Mouse (Mus musculus) naive thymus-derived CD4-positive, alpha-beta T cell, adult 2 months (primary cell): Measurements from ENCODE around the gene Mcts2.
A peak's percentile ranks its signal among the peaks of the same experiment; 100 is the strongest.

Experiments
- DNase-seq: peaks from one replicate; pipeline ENCODE4 v3.0.0-alpha.2; 2011; ENCODE audit warnings: low read depth

Mcts2 gene

DNA sequence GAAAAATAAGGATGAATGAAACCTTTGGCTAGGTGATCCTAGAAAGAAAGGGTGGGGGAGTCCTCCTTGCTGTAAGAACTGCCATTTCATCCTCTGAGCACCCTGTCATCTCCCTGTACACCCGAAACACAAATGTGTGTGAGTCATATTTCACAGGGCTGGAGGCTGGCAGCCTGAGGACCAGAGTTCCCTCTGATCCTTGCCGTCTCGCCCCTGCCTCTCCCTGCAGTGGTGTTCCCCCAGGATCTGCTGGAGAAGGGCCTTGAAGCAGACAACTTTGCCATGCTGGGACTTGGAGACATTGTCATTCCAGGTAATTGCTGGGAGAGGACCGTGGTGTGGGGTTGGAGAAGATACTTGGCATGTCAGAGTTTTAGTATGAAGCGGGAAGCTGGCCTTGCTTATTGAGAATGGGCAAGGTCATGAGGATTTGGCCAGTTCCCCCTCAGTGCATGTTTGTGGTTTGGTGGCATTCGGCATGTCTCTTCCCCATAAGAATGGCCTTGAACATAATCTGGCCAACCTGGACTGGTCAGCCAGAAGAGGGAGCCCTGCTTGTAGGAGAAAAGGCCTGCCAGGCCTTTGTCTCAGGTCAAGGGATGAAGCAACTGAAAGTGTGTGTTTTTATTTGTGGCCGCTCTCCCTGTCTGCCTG, 4.9 kb downstream of the Mcts2 start:
- no peak for DNase-seq

DNA sequence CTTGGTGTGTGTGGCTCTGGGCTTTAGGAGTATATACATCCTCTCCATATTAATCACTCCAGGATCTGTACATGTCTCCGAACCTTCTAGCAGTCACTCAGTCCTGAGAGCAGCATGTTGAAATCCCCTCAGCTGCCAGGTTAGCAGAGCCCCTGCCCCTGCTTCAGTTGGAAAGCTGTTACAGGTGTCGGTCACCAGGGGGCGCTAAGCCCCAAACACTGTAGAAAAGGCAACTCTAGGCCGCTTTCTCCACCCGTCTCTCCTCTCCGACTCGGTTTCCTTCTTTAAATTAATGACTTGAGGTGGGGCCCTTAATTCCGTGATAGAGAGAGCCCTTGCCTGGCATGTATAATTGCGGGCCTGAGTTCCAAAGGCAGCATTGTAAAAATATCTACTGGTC, 6.4 kb downstream of the Mcts2 start:
- DNase-seq, result peak; percentile 83

DNA sequence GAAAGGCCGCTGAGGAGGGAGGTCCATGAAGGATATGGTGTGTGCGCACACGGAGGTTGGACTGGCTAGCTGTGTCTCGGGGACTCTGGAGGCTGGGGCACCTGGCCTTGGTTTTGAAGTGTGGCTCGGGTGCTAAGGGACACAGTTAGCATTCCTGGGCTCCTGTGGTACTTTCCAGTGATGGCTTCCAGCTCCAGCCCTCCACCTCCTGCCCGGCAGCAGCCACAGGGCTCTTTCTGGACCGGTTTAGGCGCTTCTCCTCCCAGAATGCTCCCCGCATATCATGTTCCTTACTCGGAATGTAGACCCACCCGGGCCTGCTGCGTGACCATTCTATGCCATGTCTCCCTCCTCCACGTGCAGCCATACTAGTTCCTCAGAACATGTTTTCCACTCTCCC, 6.9 kb downstream of the Mcts2 start:
- no peak for DNase-seq

DNA sequence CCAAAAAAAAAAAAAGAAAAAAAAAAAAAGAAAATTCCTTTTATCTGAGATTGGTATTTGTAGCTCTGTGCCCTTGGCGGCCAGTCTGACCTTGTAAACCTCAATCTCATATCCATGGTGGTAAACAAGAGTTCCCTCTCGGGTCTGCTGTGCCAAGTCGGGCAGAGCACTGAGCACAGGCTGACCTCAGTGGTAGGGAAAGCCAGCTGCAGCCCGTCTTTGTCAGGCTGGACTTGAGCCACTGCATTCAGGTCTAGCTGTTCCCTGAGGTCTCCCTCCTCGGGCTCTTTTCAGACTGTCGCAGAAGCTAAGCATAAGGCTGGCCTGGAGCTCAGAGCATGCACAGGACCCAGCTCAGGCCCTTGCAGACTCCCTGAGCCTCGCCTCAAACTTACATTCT, 7.9 kb downstream of the Mcts2 start:
- no peak for DNase-seq

DNA sequence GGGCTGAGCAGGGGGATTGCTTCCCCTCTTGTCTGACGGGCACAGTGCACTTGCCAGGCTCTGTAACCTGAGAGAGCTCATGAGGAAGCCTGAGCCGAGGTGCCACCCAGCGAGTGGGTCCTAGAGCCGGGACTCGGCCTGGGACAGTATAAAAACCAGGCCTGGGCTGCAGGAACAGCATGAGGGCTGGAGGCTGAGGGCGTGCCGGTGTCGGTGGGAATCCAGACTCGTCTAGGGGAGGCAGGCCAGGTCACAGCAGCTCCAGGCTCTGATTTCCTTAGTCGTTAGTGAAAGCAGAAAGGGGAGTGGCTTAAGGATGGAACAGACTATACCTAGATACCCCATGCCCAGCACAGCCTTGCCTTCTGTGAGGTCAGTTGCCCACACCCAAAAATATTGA, 9.2 kb downstream of the Mcts2 start:
- no peak for DNase-seq

DNA sequence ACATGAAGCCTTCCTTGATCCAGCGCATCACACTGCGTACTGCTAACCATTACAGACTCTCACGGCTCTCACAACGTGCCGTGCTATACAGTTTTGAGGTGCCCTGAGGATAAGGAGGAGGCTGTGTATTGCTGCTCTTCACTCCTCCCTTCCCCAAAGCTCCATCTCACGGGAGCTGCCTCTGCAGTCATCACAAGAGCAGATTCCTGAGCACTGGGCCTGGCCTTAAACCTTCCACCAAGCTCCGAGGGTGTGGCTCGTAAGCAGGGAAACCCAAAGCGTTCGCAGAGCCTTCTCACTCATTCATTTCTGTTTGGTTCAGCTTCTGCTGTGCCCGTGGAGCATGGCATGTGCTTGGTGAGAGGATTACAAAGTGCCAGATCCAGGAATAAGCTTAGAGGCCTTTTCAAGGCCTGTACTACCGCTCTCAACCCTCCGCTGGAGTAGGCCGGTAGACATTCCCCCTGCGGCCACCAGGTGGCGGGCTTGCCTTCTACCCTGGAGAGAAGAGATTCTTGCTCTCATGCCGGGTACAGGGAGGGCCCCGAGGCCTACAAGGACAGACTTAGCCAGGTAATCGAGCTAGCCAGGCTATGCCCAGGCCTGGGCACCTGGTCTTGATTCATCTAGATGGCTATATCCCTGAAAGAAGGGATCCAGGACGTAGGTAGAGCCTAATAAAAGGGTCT, 9.8 kb downstream of the Mcts2 start:
- peak; percentile 91 for DNase-seq

DNA sequence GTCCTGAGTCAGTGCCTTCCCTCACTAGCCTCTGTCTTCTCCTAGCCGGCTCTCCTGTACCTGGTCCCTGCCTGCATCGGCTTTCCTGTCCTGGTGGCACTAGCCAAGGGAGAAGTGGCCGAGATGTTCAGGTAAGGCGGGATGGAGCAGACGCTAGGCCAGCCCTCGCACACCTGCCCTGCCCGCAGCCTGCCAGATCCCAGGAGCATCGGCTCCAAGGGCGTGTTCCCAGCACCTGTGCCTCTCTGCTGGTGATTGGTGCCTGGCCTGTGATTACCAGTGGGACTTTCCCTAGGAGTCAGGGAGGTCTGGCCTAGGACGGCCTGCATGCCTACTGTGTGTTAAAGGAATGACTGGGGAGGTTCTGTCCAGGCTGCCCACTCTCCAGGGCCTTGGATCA, 13.3 kb downstream of the Mcts2 start:
- no peak for DNase-seq

DNA sequence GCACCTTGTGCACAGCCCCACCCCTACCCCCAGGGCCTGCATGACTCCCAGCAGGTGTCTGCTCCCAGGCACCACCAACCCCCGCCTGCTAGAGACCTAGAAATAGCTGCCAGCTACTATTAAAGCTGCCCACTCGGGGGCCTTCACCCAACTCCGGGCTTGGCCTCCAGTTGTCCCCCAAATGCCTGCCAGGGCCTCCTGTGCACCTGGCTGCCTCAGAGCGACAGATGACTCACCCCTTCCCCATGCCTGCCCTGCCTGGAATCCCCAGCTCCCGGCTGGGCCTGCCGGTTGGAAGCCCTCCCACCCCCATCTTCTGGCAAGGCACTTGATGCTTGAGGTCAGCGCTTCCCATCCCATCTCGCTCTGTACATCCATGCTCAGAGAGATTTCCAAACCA, 13.9 kb downstream of the Mcts2 start:
- no peak for DNase-seq

DNA sequence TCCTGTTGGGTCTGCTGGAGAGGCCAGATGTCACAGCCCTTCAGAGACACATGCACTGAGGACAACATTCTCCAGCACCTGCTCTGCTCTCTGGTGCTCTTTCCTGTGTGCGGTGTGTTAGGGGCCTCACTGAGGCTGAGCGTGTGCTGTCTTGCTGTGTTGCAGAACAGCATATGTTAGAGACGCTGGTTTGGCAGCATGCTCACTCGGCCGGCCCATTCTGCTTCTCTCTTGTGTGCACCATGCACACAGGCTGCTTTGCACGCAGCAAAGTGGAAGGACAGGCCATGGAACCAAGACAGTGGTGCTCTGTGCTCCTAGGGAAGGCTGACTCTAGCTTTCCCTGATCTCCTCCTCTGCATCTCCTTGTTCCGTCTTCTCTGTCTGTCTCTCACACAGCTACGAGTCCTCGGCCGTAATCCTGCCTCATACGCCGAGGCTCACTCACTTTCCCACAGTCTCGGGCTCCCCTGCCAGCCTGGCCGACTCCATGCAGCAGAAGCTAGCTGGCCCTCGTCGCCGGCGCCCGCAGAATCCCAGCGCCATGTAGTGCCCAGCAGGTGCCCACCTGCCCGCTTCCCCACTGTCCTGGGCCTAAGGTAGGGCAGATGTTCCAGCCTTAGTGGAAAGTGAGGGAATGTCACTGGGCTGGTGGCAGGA, 16.9 kb downstream of the Mcts2 start:
- DNase-seq, result no peak

DNA sequence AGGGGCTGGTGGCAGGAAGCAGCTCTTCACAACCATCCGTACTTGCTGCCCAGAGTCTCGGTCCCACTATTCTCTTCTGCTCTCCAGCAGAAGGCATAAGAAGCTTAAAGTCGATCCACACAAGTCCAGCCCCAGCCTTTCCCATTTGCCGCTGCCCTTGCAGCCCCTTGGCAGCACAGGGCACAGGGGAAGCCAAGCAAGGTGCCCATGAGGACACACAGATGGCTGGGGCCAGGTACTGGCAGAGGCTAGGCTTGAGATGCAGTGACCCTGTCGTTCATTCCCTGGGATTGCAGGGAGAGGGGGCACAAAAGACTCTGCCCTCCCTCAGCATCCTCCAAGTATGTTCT, 17.4 kb downstream of the Mcts2 start:
- no peak for DNase-seq

DNA sequence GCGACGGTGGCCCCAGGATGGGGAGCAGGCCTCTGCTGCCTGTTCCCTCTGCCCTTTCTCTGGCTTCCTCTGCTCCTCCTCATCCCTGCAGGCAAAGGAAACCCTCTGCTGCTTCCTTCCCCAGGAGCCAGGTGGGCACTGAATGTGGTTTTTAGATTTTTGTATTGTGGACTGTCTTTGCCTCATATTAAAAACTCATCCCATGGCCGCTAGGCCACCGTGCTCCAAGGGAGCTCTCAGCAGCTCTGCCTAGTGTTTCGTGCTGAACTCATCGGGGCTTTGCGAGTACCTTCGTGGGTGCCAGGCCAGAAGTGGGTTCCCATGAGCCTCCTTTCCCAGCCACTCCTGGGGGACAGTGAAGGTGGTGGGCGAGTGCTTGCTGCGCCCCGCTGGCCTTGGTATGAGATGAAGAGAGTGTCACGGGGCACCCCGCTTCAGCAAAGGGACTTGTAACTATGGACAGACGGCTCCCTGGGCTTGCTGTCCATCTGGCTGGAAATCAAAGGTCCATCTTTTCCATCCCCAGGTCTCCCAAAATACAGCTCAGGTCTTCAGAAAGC, 18.1 kb downstream of the Mcts2 start:
- no peak for DNase-seq

DNA sequence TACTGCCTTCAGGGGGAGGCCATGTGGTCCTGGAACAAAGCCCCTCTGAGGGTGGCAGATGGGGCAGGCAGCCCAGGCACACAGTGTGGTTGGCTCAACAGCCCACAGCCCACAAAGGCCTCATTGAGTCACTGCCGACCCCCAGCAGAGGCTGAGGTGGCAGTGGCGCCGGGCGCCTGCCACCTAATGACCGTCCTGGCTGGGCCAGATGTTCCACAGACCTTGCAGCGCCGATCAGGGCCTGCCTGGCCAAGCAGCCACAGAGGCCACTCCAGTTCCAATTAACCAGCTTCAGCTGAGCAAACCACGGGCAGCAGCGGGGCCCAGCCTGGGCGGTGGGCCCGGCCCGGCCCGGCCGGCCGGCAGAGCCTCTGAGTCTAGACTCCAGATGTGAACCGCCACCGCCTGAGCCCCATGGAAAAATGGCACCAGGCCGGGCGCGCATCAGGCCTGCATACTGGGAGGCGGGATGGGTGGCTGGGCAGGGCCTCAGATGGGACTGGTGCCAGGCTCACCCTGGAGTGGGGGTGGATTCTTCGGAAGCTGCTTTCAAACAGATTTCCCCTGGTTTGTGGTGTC, 19.2 kb downstream of the Mcts2 start:
- no peak for DNase-seq

DNA sequence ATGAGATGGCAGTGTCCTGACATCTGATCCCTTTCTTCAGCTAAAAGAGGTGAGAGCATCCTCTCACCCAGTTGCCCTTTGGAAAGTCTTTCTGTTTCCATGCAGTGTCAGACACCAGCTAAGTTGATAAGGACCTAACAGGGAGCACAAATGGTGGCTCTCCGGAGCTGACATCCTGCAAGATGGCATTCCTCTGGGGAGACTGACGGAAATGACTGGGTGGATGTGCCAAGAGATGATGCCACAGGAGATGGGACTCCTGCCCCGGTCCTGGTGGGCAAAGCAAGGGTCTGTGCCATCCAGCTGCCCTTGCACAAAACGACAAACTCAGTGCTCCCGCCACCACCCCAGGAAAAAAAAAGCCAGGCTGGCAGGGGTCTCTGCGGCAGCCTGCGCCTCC, 20.4 kb downstream of the Mcts2 start:
- no peak for DNase-seq

DNA sequence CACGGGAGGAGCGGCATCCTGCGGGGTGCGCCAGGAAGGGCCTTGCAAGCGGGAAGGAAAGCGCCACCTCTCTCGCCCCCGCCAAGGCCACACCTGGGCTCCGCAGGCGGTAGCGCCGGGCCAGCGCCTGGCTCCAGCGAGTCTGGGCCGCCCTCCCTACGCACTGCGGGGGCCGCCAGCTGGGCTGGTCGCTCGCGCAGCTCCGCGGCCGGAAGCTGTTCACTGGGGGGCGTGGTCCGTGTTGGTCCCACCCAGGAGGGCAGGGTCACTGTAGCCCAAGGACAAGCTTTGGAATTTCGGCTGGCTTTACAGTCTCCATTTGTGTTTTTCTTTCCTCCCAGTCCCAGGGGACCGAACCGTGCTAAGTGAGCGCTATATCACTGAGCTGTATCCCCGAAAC, 20.8 kb downstream of the Mcts2 start:
- DNase-seq, result no peak

DNA sequence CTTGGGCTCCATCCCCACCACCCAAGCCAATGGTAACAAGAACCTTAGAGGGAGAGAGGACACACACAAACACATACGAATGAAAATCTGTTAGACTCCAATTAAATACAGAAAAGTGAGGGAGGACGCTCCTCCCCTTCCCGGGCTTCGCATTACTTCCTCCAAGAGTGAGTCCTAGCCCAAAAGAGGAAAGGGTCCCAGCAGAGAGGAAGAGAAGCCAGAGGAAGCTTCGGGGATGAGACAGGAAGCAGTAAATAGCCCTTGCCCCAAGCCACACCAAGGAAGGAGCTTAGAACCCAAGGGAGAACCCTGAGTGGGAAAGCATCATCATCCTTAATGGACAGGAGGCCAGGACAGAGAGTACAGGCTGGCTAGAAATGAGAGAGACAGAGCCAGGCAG, 22.2 kb downstream of the Mcts2 start:
- no peak for DNase-seq

DNA sequence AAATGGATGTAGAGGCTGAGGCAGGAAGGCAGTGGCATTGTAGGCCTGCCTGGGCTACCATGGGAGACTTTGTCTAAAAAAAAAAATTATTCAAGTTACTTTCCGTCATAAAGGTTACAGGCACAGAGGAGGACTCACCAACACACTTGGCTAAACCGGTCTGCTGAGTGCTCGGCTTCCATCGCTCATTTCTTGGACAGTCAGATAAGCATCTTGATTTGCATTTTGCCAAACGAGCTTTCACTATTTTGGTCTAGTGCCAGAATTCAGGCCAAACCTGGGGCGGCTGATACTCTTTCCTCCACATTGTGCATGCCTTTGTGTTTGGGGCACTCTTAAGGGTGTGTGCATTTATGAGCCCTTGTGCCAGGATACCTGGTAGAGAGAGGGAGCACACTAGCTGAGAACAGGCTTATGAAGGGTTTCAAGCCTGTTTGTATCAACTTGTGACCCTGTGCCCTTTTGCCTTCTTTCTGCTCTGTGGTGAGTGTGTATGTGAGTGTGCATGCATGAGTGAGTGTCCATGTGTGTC, 29.5 kb downstream of the Mcts2 start:
- no peak for DNase-seq

DNA sequence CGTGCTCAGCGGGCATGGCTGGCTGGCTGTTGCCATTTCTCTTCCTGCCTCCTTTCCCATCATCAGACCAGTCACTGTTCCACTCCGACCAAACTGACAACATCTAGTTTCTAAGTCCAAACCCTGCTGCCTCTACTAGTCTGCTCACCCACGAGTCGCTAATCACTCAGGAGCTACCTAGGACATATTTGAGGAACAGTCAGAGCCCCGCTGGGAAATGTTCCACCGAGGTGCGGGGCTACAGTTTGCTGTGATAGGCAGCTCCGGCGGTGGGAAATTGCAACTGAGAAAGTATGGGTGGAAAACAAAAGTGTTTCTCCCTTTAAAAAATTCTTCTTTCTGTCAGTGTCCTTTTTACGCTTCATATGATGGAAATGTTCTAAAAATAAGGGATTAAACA, 30.8 kb downstream of the Mcts2 start:
- no peak for DNase-seq

DNA sequence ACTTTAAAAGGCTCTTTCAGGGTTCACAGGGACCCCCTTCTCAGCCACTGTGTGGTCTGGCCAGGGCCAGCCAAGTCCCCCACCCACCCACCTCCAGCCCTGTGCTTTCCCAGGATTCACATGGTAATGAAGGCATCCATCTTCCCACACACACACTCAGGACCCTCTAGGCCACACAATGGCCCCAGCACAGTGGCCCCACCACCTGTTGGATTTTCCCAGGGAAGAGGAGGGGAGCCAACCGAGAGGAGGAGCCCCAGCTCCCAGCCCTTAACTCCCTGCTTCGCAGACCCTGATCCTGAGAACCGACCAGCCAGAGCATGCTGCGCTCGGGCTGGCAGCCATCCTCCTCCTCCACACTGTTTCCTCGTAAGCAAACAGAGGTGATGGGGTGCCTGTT, 31.2 kb downstream of the Mcts2 start:
- no peak for DNase-seq

DNA sequence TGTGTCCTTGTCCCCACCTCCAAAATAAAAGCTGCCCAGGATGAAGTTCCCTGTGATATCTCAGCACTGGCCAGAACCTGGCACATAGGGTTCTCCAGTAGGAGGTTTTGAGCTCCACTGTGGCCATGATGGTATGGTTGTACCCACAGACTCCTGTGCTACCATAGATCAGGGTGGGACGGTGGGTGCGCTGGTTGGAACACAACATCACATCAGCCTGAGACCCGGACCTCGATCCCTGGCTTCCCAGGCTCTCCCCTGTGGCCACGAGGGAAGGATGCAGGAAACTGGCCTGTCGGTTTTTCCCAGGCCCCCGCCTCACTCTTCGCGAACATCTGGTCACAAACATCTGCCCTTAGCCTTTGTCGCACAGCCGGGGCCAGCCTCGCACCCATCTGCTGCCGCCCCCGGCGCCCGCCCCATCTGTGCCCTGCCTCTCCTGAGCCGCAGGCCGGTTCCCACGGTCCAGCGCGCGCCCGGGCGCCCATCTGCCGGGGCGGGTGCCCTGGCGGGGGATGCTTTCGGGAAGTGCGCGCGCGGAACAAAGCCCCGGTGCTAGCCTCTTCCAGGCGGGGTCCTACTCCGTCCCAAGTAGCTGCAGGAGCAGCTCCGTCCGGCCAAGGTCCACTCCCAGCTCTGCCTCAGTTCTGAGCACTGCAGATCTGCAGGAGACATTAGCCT, 37.0 kb downstream of the Mcts2 start:
- no peak for DNase-seq

DNA sequence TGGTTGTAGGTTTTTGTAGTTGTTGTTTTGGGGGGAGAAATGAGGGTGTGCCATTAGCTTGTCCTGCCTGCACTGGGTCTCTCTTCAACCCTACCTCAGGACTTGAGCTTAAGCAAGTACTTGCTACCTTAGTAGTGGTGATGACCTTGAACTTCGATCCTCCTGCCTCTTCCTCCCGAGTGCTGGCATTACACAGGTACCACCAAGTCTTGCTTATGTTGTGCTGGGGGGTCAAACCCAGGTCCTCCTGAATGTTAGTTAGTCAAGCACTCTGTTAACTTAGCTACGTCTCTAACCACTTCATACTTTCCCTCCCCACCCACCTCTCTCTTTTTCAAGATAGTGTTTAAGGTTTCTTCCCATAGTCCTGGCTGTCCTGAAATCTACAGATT, 37.5 kb downstream of the Mcts2 start:
- no peak for DNase-seq

DNA sequence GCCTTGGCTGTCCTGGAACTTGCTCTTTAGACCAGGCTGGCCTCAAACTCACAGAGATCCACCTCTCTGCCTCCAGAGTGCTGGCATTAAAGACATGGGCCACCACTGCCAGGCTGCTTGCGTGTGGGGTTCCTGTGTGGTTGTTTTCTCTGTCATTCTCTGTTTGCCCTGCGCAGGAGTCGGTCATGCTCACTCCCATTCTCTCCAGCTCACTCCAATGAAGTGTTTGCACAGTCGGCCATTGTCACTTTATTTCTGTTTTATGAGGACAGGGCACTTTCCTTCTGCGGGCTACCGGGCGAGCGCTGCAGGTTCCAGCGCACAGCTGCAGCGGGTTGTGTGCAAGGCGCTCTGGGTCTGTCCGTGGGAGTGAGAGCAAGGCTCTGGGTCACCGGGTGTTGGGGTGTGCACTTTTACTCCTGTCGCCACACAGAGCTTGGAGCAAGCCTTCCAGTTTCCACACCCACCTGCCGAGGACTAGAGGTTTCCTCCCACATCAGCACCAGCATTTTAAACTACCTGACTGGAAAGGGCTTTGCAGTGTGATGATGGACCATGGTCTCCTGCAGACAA, 38.4 kb downstream of the Mcts2 start:
- no peak for DNase-seq

DNA sequence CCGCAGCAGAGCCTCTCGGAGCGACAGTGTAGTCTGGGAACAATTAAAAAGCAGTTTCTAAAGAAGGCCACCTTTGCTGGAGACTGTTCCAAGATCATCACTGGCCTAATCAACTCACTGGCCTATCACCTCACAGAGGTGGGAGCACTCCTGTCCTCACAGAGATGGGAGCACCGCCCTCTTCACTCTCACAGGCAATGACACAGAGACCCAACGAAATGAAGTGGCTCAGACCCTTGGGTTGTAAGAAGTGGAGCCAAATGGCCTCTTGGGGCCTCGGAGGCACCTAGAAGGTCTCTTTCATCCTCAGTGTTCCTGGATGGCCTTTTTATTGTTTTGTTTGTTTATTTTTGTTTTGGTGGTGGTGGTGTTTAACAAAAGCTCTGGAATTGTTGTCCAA, 39.4 kb downstream of the Mcts2 start:
- no peak for DNase-seq
